Mouse (Mus musculus) hindbrain, embryonic 12.5 days (tissue): ENCODE measurements around the gene Smurf1. TPM values are rescaled to one million over a fixed set of nuclear protein-coding genes. Genes with fewer than 3 reads are reported as not detected.

ENCODE experiments used
- ATAC-seq: fragments of 200-750 bp; cut with Nextera tagmentation; 2 replicates; pipeline ENCODE4 v1.8.0; 2017; ENCODE audit warnings: moderate TSS enrichment; ENCODE audit not compliant: low FRiP score
- H3K27ac ChIP-seq: fragments of 300-500 bp; sonication (generic); 2 replicates; pipeline ENCODE4 v1.5.1; 2016; ENCODE audit warnings: mild to moderate bottlenecking
- H3K27me3 ChIP-seq: fragments of 300-500 bp; sonication (generic); 2 replicates; pipeline ENCODE4 v1.6.1; 2016; ENCODE audit warnings: mild to moderate bottlenecking
- H3K36me3 ChIP-seq: fragments of 300-500 bp; sonication (generic); 2 replicates; pipeline ENCODE4 v1.6.1; 2016; ENCODE audit warnings: mild to moderate bottlenecking
- H3K4me1 ChIP-seq: fragments of 300-500 bp; sonication (generic); 2 replicates; pipeline ENCODE4 v1.6.1; 2016
- H3K4me2 ChIP-seq: fragments of 300-500 bp; sonication (generic); replicated peaks from 2 replicates; pipeline ENCODE4 v1.6.1; 2016; ENCODE audit warnings: mild to moderate bottlenecking
- H3K4me3 ChIP-seq: fragments of 300-500 bp; sonication (generic); 2 replicates; pipeline ENCODE4 v1.5.1; 2016; ENCODE audit warnings: mild to moderate bottlenecking
- H3K9ac ChIP-seq: fragments of 300-500 bp; sonication (generic); 2 replicates; pipeline ENCODE4 v1.6.1; 2016; ENCODE audit warnings: mild to moderate bottlenecking, moderate library complexity
- H3K9me3 ChIP-seq: fragments of 300-500 bp; sonication (generic); replicated peaks from 2 replicates; pipeline ENCODE4 v1.6.1; 2016; ENCODE audit warnings: mild to moderate bottlenecking
- WGBS: fragments of 180-500 bp; shearing (Covaris S2); methylation state at CpG from one replicate; pipeline ENCODE4 v1.1.7; 2016; 5-methylcytosine and 5-hydroxymethylcytosine counted together
- polyA plus RNA-seq: library from polyadenylated mRNA; unstranded; fragments of >200 nt; fragmentation: Nextera tagmentation; extraction: Ambion mirVana; gene quantifications from 2 replicates; pipeline ENCODE4 v1.2.1, GENCODE M21; 2016

Gene Smurf1
- polyA plus RNA-seq, 1 experiment from 2014 or later = 33.3 TPM

DNA sequence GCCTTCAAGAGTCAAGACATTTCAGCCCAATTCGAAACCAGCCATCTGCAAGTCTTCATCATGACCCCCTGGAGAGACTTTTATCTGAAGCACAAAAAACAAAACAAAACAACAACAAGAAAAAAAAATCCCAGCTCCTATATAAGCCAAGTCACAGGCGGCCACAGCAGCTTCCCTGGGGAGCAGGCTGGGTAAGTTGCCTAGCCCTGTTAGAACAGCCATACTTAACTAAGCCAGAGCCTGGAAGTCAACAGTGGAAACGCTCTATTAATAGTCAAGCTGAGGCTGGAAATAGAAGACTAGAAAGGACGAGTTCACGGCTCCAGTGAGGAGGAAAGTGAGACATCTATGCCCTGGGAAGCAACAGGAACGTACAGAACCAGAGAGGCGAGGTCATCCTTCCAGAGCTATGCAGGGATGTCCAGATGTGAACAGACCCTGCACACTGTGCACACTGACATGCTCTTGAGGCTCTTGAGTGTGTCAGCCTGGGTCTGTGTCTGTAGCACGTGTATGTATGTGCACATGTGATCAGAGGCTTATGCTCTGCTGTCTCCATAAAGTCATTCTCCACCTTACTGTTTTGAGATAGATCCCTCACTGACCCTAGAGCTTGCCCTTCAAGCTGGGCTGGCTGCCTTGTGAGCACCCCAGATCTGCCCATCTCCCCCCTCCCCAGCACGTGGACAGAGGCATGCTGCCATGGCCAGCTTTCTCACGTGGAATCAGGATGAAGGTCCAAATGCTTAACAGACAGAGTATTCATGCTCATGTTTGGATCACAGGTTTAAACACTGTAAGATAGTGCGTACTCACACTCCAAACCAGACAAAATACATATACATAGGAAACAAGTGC is 36.6 kb downstream of the Smurf1 start:
- no peak overlapping the region for H3K4me3 ChIP-seq
- no peak for ATAC-seq
- no peaks in the 10 kb centered on the region for H3K9me3 ChIP-seq
- H3K4me2 ChIP-seq = no peak overlapping the region
- no peaks in the 10 kb centered on the region for H3K36me3 ChIP-seq
- H3K27me3 ChIP-seq = no peaks in the 10 kb centered on the region
- peaks cover 14% of the 10 kb centered on the region; the same call in 1 of the 2 replicates for H3K4me1 ChIP-seq
- WGBS = 62% methylated on average over 11 of the region's 11 CpGs
- no peak overlapping the region for H3K27ac ChIP-seq
- H3K9ac ChIP-seq = no peak overlapping the region

DNA sequence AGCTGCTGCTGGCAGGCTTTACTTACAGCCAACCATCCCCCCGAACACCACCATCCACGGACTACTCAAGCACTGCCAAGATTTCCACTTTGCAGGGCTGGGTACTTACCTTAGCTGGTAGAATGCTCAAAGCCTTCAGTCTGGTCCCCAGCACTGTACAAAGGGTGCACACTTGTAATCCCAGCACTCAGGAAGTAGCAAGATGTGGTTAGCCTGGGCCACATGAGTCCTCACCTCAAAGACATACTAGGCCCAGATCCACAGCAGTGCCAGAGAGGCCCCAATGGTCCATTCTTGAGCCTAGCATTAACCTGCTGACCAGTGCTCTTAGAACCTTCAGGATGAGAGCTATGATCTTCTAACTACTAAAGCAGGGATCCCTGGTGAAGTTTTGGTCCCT is 39.4 kb downstream of the Smurf1 start:
- Histone ChIP-seq H3K27ac (no peak overlapping the region), H3K9ac (no peak overlapping the region), H3K27me3 (no peaks in the 10 kb centered on the region), H3K4me2 (no peak overlapping the region), H3K36me3 (no peaks in the 10 kb centered on the region), H3K4me1 (peaks cover 23% of the 10 kb centered on the region), H3K4me3 (no peak overlapping the region), H3K9me3 (no peaks in the 10 kb centered on the region)
- 87% methylated on average over 2 of the region's 2 CpGs for WGBS
- ATAC-seq = no peak

- no peaks in the 10 kb centered on the region for H3K27me3 ChIP-seq
- H3K4me2 ChIP-seq = no peak overlapping the region
- H3K4me1 ChIP-seq = peaks cover 24% of the 10 kb centered on the region
- ATAC-seq = no peak
- no peak overlapping the region for H3K9ac ChIP-seq
- H3K27ac ChIP-seq = no peak overlapping the region
- H3K36me3 ChIP-seq = no peaks in the 10 kb centered on the region
- H3K4me3 ChIP-seq = no peak overlapping the region
- no peaks in the 10 kb centered on the region for H3K9me3 ChIP-seq
- WGBS = 51% methylated on average over 6 of the region's 6 CpGs
Observed at GRCm38 (mm10) chr5:144923351-144923750, 42.3 kb downstream of the Smurf1 start.

DNA sequence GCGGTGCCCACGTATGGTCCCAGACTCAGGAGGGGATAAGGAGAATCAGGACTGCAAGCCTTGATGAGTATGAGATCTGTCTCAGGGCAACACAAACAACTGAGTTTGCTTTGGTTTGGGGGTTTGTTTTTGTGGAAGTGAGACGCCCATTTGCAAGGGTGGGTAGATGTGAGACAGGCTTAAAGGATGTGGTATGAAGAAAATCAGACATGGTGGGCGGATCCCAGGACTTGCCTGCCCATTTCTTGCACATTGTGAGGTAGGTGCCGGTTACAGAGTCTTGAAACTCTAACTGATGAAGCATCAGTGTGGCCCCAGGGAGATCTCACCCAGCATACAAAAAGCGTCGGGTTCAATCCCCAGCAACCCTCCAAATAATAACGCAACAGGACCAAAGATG is 45.9 kb downstream of the Smurf1 start:
- Histone ChIP-seq H3K36me3 (no peaks in the 10 kb centered on the region), H3K27ac (no peak overlapping the region), H3K4me1 (peaks cover 29% of the 10 kb centered on the region), H3K9me3 (no peaks in the 10 kb centered on the region), H3K4me3 (no peak overlapping the region), H3K27me3 (no peaks in the 10 kb centered on the region), H3K4me2 (no peak overlapping the region), H3K9ac (no peak overlapping the region)
- 90% methylated on average over 8 of the region's 8 CpGs for WGBS
- ATAC-seq = no peak

DNA sequence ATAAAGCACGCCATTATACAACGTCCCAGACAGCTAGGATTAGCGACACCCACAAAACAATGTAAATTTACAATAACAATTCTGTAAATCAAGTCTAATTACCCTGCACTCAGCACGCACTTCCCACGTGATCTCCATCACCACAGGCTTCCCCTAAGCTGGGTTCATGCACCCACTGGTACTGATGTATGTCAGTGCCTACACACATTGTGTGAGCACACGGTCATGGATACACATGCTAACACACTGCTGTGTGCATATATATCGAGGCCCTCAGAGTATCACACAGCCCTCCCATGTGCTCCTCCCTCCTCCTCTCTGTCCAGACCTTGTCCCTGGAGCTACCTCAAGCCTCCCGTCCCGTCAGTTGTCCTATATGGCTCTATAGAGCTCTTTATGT is 46.5 kb downstream of the Smurf1 start:
- no peak overlapping the region for H3K4me3 ChIP-seq
- no peak overlapping the region for H3K9ac ChIP-seq
- no peak overlapping the region for H3K27ac ChIP-seq
- H3K4me1 ChIP-seq = peaks cover 35% of the 10 kb centered on the region
- H3K27me3 ChIP-seq = no peaks in the 10 kb centered on the region
- 84% methylated on average over 9 of the region's 9 CpGs for WGBS
- H3K9me3 ChIP-seq = no peaks in the 10 kb centered on the region
- ATAC-seq = no peak
- no peaks in the 10 kb centered on the region for H3K36me3 ChIP-seq
- H3K4me2 ChIP-seq = no peak overlapping the region

GRCm38 (mm10) chr5:144918204-144918603 is 47.4 kb downstream of the Smurf1 start:
- no peaks in the 10 kb centered on the region for H3K27me3 ChIP-seq
- no peak overlapping the region for H3K4me2 ChIP-seq
- H3K4me3 ChIP-seq = no peak overlapping the region
- H3K36me3 ChIP-seq = no peaks in the 10 kb centered on the region
- peaks cover 32% of the 10 kb centered on the region for H3K4me1 ChIP-seq
- H3K9ac ChIP-seq = no peak overlapping the region
- WGBS = 83% methylated on average over 8 of the region's 8 CpGs
- H3K9me3 ChIP-seq = no peaks in the 10 kb centered on the region
- H3K27ac ChIP-seq = no peak overlapping the region
- no peak for ATAC-seq

DNA sequence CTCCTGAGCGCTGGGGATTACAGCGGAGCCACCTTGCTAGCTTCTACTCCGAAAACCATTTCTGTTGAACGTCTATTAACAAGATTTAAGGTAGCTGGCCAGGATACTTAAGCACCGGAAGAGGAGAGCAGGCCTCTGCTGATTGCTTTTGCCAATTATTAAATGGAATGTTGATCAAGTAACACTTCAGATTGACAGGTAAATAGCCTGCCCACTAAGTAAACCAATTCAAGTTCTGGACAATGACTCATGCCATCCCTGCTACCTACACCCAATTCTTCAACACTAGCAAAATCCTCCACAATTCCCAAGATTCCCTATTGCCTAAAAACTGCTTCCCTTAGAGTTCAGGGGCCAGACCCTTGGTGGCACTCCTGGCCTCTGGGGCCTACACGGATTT is 48.5 kb downstream of the Smurf1 start:
- H3K4me2 ChIP-seq = no peak overlapping the region
- no peak overlapping the region for H3K27ac ChIP-seq
- peaks cover 34% of the 10 kb centered on the region for H3K4me1 ChIP-seq
- H3K36me3 ChIP-seq = no peaks in the 10 kb centered on the region
- no peaks in the 10 kb centered on the region for H3K9me3 ChIP-seq
- no peak overlapping the region for H3K9ac ChIP-seq
- no peak overlapping the region for H3K4me3 ChIP-seq
- no peaks in the 10 kb centered on the region for H3K27me3 ChIP-seq
- 95% methylated on average over 6 of the region's 6 CpGs for whole genome bisulfite sequencing
- no peak for ATAC-seq

DNA sequence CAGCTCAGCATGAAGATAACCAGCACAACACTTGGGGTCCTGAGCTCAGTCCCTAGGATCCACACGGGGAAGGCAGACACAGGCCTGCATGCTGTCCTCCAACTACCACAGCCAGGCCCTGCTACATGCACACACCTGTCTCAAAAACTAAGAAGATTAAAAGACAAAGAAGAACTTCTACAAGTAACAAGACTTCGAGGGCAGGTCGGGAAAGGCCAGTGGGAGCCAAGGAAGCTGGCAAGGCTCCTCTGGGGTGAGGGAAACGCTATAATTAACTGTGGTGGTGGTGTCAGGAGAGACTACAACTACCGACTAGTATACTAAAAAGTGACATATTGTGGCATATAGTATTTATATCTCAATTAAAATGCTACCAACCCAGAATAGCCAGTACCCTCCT is 49.8 kb downstream of the Smurf1 start:
- H3K9me3 ChIP-seq = no peaks in the 10 kb centered on the region
- H3K4me3 ChIP-seq = no peak overlapping the region
- no peaks in the 10 kb centered on the region for H3K27me3 ChIP-seq
- H3K36me3 ChIP-seq = no peaks in the 10 kb centered on the region
- H3K4me1 ChIP-seq = peaks cover 35% of the 10 kb centered on the region
- H3K27ac ChIP-seq = no peak overlapping the region
- no peak for ATAC-seq
- no peak overlapping the region for H3K9ac ChIP-seq
- H3K4me2 ChIP-seq = no peak overlapping the region
- WGBS = 88% methylated on average over 5 of the region's 5 CpGs

- WGBS = 52% methylated on average over 7 of the region's 7 CpGs
- peaks cover 32% of the 10 kb centered on the region for H3K4me1 ChIP-seq
- H3K27ac ChIP-seq = no peak overlapping the region
- no peaks in the 10 kb centered on the region for H3K36me3 ChIP-seq
- H3K4me2 ChIP-seq = no peak overlapping the region
- no peak overlapping the region for H3K9ac ChIP-seq
- no peaks in the 10 kb centered on the region for H3K9me3 ChIP-seq
- ATAC-seq = no peak
- H3K4me3 ChIP-seq = no peak overlapping the region
- H3K27me3 ChIP-seq = no peaks in the 10 kb centered on the region
Observed at GRCm38 (mm10) chr5:144914433-144914906, 51.2 kb downstream of the Smurf1 start.

- no peak overlapping the region for H3K4me2 ChIP-seq
- 89% methylated on average over 16 of the region's 16 CpGs for WGBS
- H3K36me3 ChIP-seq = no peaks in the 10 kb centered on the region
Observed at GRCm38 (mm10) chr5:144913923-144914322, 51.7 kb downstream of the Smurf1 start.

GRCm38 (mm10) chr5:144913361-144913760 is 52.3 kb downstream of the Smurf1 start:
- Histone ChIP-seq H3K4me1 (peaks cover 28% of the 10 kb centered on the region), H3K36me3 (no peaks in the 10 kb centered on the region), H3K27ac (no peak overlapping the region), H3K9ac (no peak overlapping the region), H3K4me2 (no peak overlapping the region), H3K4me3 (no peak overlapping the region), H3K9me3 (no peaks in the 10 kb centered on the region), H3K27me3 (no peaks in the 10 kb centered on the region)
- WGBS = 86% methylated on average over 5 of the region's 5 CpGs
- no peak for ATAC-seq

More at GRCm38 (mm10) chr5:144913923-144914322, 51.7 kb downstream of the Smurf1 start:
- H3K27ac ChIP-seq = no peak overlapping the region
- no peaks in the 10 kb centered on the region for H3K9me3 ChIP-seq
- H3K9ac ChIP-seq = no peak overlapping the region
- no peak for ATAC-seq
- H3K27me3 ChIP-seq = no peaks in the 10 kb centered on the region
- peaks cover 28% of the 10 kb centered on the region for H3K4me1 ChIP-seq
- H3K4me3 ChIP-seq = no peak overlapping the region

DNA sequence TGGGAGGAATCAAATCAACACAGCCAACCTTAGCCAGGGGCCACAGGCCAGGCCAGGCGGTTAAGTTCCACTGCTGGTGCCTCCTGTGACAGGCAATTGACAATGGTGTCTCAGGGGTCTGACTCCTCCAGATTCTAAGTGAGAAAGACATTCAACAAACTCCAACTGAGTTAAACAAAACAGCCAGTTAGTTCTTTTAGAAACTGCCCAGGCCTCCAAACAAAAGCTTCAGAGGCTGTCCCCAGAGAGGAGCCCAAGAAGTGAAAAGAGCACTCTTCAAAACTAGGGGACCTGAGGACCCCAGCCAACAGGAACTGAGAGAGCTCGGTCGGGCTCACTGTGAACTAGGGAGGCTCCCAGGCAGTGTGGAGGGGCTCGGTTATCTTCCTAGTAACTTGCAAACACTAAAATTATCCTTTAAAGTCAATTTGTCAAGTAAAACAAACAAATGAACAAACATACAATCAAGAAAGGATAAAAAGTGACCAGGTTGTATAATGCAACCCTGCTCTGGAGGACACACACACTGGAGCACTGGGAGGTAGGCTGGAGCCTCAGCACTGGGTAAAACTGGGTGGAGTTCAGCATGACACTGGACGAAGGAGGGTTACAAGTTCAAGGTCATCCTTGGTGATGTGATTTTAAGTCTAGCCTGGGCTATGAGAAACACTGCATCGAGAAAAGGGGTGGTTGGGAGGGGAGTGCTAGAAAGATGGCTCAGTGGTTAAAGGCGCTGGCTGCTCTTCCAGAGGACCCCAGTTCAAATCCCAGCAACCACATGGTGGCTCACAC is 52.9 kb downstream of the Smurf1 start:
- Histone ChIP-seq H3K4me1 (peaks cover 28% of the 10 kb centered on the region), H3K27ac (no peak overlapping the region)
- WGBS = 51% methylated on average over 7 of the region's 7 CpGs

More for the DNA sequence above, 52.9 kb downstream of the Smurf1 start:
- Histone ChIP-seq H3K4me3 (no peak overlapping the region), H3K4me2 (no peak overlapping the region), H3K36me3 (no peaks in the 10 kb centered on the region), H3K9ac (no peak overlapping the region), H3K27me3 (no peaks in the 10 kb centered on the region), H3K9me3 (no peaks in the 10 kb centered on the region)
- ATAC-seq = no peak
